Mouse (Mus musculus): ENCODE results near the gene Lca5. TPM values are rescaled to one million over a fixed set of nuclear protein-coding genes. Genes with fewer than 3 reads are reported as not detected.

The Lca5 gene
- total RNA-seq (2021), result 10 to 100 TPM; 14.3 to 18.2 TPM
- long read RNA-seq, partial matches to known transcripts, result 0 of 5 reads
- long read RNA-seq, other reads (novel, unspliced or antisense), result 5 of 5 reads

GRCm38 (mm10) chr9:83440392-83441357, at the start of gene Lca5:
TSS of gene Lca5 (minus strand) at chr9:83441127.
- peak; percentile 94 to 96 for DNase-seq (ENCODE audit: low spot score in 2 of 2)

GRCm38 (mm10) chr9:83488491-83489210, 47.7 kb upstream of the Lca5 start:
- DNase-seq (ENCODE audit: low spot score in 2 of 2), result peak; percentile 32 to 38

DNA sequence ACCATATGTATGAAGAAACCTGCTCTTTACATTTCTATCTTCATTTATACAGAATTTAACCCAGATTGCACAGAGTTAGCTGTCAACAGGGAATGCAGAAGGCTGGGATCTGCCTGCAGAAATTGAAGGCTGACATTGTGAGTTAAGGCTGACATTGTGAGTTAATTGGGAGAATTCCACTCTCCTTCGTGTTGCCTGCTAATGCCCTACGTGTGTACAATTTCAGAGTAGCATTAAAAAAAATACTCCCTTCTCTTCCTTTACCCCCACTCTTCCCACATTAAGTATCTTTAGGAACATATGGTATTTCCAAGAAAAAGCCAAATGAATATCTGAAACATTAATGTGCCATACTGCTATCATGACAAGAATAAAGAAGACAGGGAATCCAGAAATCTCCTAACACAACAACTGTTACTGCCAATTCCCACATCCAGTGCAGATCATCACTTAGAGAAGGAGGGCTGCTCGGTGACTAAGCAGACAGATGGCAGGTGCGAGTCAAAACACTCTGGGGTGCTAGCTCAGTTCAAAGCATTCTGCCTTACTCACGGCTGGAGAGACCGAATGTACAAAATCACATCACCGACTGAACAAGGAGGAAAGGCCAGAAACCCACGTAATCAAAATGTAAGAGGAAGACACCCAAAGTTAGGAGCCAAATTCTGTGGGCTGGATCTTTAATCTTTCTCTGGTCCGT, 47.0 kb upstream of the Lca5 start:
- peak; percentile 25 to 28 for DNase-seq (ENCODE audit: low spot score in 2 of 2)

- no peak for DNase-seq (ENCODE audit: low spot score in 2 of 2)
These were observed 45.0 kb upstream of the Lca5 start for GRCm38 (mm10) chr9:83485966-83486365.

DNA sequence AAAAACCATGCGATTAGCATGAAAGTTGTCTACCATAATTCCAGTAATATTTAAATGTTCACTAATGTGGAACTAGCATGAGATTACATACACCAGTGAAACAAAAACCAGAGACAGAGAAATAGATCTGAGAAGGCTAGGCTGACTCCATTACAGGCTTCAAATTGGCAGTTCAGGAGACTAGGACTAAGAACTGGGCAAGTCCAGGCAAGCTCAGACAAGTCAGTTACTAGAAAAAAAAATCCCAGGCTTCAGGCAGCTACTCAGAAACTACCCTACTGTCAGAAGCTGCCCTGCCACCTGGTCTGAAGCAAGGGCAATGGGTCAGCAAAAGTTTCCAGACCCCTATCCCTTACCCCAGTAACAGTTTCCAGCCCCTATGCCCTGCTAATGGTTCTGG, 44.4 kb upstream of the Lca5 start:
- DNase-seq (ENCODE audit: low spot score in 2 of 2), result no peak

GRCm38 (mm10) chr9:83483419-83483818, 42.5 kb upstream of the Lca5 start:
- DNase-seq (ENCODE audit: low spot score in 2 of 2), result no peak

DNA sequence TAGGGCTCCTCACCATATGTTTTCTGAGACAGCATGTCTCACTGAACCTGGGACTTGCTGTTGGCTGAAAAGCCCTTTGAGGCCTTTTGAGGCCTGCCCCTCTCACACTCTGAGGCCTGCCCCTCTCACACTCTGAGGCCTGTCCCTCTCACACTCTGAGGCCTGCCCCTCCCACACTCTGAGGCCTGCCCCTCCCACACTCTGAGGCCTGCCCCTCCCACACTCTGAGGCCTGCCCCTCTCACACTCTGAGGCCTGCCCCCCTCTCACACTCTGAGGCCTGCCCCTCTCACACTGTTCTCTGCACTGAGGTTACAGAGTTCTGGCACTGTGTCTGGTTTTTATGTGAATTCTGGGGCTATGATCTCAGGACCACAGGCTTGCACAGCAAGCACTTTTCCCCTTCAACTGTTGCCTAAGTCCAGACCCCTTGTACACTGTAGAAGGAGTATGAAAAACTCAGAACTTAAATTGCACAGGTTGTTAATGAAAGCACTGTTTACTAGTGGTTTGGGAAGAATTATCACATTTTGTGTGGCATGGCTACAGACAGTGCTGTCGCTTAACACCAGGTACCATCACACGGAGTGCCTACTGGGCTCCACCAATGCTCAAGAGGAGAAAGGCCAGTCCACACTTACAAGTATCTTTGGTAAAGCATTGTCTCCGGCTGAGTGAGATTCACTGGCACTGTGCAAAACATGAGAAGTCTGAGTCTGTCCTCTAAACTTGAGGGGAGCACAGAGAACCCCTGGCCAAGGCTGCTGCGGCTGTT, 41.4 kb upstream of the Lca5 start:
- no peak for DNase-seq (ENCODE audit: low spot score in 2 of 2)

GRCm38 (mm10) chr9:83469871-83470270, 28.9 kb upstream of the Lca5 start:
- no peak for DNase-seq (ENCODE audit: low spot score in 2 of 2)

DNA sequence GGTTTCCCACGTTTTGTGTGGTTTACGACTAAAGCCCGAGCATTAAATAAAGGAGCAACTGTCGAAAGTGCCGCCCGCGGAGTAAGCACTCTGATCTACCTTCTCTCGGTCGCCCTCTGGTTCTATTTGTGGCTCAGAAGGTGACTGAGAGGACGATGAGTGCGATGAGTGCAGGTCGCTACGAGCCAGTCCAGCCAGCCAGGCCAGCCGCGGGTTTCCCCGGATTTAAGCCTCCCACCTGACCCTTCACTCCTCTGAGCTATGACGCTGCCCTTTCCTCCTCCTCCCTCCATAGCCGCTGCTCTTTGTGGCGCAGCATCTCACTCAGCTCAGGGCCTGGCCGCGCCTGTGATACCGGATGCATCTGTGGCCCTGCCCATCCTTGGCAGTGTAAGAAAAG, 6.8 kb upstream of the Lca5 start:
- DNase-seq (ENCODE audit: low spot score in 2 of 2), result peak; percentile 46 to 65

DNA sequence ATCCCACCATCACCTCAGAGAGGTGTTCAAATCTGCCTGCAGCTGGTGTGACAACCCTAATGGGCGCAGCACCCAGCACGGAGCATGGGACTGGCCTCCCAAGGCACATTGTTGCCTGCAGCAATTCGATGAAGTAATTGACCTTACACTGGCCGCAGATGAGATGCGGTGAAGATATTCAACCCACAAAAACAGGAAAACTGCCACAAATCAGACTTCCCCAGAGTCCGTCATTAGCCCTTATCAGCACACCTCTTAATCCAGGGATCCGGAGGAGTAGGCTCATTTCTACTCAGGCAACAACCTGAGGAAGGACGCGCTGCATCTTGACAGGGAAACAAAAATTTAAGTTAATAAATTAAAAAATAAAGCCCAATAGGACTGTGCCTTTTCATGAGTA, 6.2 kb upstream of the Lca5 start:
- DNase-seq (ENCODE audit: low spot score in 2 of 2), result no peak

- DNase-seq (ENCODE audit: low spot score in 2 of 2), result peak in 1 of 2 experiments; percentile 4
These were observed 3.3 kb downstream of the Lca5 start for GRCm38 (mm10) chr9:83437621-83438020.

DNA sequence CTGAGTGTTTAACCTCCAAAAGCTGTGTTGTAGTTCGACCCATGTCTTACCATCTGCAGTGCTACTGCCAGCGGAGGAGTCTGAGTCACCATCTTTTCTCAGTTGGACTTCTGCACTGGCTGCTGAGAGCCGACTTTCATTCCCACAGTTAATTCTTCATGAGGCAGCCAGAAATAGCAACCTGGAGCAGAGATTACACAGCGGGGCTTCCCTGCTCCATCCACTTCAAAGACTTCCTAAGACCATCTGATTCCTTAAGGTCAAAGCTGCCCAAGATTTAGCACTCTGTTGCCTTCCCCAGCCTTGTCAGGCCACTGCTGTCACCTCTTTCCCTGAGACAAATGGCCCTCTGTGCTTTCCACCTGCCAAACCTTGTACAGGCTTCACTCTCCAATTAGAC, 6.4 kb downstream of the Lca5 start:
- no peak for DNase-seq (ENCODE audit: low spot score in 2 of 2)

DNA sequence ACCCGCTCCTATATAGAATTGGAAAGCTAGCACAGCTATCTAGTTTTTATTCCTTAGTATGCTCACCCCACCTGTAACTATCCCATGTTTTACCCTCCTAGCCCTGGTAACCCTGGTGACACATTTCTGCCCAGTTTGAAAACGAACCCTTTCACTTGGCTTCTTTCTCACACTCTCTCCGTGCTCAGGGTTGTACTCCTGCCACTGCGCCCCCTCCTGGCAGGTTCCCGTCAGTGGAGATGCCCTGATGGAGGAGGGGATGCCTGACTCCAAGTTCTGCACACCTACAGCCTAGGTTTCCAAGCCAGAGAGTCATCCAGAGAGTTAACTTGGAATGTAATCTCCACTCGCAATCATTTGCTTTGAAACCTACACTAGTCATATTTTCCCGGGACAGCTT, 7.3 kb downstream of the Lca5 start:
- DNase-seq (ENCODE audit: low spot score in 2 of 2), result peak; percentile 37 to 48

DNA sequence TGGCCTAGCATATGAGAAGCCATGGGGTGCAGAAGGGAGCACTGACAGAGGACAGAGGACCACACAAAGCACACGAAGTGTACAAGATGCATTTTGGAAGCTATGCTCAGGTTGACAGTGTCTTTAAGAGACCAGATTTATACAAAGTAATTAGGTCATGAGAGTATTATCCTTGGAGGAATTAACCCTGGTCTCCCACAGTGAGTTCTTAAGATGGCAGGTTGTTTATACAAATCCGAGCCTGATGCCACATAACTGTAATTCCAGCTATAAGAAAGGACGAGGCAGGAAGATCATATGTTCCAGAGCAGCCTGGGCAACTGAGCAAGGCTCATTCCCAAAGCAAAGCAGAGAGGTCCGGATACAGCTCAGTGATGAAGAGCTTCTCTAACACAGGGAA, 13.0 kb downstream of the Lca5 start:
- DNase-seq (ENCODE audit: low spot score in 2 of 2), result no peak

DNA sequence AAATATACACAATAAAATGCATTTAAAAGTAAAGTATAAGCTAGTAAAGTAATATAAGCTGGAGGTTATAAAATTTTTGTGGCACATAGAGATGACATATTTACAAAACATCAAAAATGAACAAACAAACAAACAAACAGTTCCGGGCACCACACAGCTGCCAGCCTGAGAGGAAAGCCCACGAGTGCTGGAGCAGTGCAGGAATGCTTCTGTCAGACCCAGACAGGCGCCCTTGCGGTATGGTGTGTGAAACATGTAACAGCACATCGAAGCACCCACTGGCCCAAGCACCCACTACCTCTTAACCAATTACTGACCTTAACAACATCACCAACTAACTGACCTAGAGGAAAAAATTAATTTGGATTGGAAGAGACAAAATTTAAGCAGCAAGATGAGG, 22.0 kb downstream of the Lca5 start:
- DNase-seq (ENCODE audit: low spot score in 2 of 2), result no peak

DNA sequence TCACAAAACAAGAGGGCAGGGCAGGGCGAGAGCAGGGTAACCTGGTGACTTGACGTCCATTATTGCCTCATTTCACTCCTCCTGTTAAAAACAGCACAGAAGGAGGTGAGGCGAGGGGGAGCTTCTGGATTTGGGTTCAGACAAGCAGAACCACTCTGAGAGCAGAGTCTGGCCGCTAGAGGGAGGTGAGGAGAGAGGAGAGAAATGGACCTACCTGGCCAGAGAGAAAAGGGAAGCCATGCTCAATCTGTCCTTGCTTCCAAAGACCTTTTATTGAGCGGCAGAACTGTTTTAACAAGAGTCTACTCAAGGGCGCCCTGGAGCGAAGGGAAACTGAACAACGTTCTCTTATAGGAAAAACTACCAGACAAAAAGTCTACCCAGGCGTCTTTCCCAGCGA, 27.9 kb downstream of the Lca5 start:
- no peak for DNase-seq (ENCODE audit: low spot score in 2 of 2)

DNA sequence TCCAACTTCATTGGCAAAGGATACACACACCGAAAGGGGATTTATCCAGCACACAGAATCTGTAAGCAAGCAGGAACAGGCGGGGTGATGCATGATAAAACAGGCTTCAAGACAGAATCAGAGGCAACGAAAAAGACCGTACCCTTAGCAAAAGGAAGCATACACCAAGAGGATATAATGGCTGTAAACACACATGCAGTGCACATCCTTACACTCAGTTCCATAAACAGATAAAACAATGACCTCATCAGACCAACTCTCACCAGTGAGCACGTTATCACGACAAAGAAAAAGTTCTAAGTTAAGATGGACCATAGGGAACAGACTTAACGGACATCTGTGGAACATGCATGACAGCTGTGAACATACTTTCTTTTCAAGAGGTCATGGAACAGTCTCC, 35.8 kb downstream of the Lca5 start:
- DNase-seq (ENCODE audit: low spot score in 2 of 2), result no peak

DNA sequence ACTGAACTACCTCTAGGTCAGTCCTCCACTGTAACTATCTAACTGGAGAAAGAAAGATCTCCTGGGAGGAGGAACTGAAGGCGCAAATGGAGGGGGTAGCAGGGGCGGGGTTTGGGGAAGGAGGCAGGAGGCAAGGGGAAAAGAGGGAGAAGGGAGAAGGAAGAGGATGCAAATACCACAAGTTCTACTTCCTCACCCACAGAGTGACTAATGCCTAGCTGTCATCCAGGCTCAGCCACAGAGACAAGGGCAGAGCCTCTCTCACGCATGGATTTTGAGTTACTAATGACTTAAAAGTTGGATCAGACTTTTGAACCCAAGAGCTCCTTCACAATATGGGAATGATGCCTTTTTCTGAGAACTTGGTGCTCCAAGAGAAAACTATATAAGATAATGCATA, 40.1 kb downstream of the Lca5 start:
- no peak for DNase-seq (ENCODE audit: low spot score in 2 of 2)

DNA sequence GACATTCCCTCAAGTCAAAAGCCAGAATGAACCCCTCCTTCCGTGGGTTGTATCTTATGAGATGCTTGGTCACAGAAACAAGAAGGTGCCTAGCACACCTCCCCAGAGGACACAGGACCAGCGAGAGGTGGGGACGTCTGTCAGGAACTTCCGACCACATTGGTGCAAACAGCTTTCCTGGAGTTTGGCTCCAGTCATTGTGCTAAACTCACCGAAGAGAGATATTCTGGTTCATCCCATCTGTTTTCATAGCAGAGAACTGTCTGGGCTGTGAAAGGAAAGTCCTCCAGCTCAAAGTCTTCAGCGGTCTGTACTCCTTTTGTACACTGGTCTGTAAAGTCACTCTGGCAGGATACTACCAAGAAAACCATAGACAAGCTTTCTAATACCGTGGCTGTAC, 41.5 kb downstream of the Lca5 start:
- no peak for DNase-seq (ENCODE audit: low spot score in 2 of 2)

DNA sequence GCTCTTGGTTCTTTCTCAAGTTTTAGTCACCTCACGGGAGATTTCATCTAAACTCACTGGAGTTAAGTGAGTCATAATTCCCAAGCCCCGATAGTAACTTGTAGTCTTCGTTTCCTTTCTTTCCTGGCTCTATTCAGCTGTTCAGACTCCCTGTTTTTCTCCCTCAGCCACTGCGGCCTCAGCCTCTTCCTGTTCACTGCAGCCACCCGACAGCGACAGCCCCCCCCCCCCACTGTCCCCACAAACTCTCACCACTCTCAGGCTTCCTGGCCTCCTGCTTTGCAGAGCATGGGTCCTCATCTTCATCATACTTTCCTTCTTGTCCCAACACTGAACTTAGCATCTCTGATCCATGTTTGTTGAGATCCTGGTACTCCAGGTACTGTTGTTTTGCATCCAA, 42.7 kb downstream of the Lca5 start:
- DNase-seq (ENCODE audit: low spot score in 2 of 2), result no peak

DNA sequence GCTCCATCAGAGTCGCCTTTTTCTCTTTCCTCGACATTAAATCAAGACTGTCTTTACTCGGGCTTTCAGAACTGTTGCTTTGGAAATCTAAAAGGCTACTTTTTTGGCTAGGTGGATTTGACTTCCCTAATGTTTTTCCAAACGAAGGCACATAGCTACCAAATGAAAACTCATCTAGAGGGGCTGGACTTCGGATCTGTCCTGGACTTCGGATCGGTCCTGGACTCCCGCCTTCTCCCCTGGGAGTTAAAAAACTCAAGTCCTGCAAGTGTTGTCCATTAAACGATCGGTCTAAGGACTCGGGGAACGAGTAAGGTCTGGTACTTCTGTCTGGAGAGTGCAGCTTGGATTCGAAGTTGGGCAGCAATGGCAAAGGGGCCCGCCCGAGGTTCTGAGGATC, 45.5 kb downstream of the Lca5 start:
- DNase-seq (ENCODE audit: low spot score in 2 of 2), result no peak
